Mouse (Mus musculus) liver, embryonic 14.5 days (tissue): Measurements from ENCODE around the gene Limk1. TPM values are rescaled to one million over a fixed set of nuclear protein-coding genes. Genes with fewer than 3 reads are reported as not detected.

ENCODE experiments used
- ATAC-seq: fragments of 200-750 bp; cut with Nextera tagmentation; 2 replicates; pipeline ENCODE4 v1.8.0; 2017; ENCODE audit warnings: moderate number of reproducible peaks, mild to moderate bottlenecking, moderate library complexity; ENCODE audit not compliant: insufficient read depth
- DNase-seq, 3 experiments: peaks; one replicate each; pipeline ENCODE4 v3.0.0-alpha.2; 2012 to 2013; ENCODE audit warnings: low read depth in 3 of 3, low spot score in 3 of 3
- H3K27ac ChIP-seq: fragments of 300-500 bp; sonication (generic); 2 replicates; pipeline ENCODE4 v1.5.1; 2014; ENCODE audit warnings: moderate library complexity, mild to moderate bottlenecking, control low read depth, inconsistent platforms
- H3K27me3 ChIP-seq: fragments of 300-500 bp; sonication (generic); 2 replicates; pipeline ENCODE4 v1.6.1; 2014; ENCODE audit warnings: mild to moderate bottlenecking, low read length, moderate library complexity; ENCODE audit not compliant: control insufficient read depth, insufficient read depth
- H3K36me3 ChIP-seq: fragments of 300-500 bp; sonication (generic); replicated peaks from 2 replicates; pipeline ENCODE4 v1.6.1; 2014; ENCODE audit warnings: low read depth; ENCODE audit not compliant: control insufficient read depth, insufficient read depth
- H3K4me1 ChIP-seq, 2 experiments: fragments of 200-500 bp in 1 of 2; fragments of 300-500 bp in 1 of 2; sonication (generic) in 1 of 2; replicated peaks; 2 replicates each; pipeline ENCODE4 v1.6.1; 2012 to 2014; ENCODE audit warnings: antibody characterized with exemption in 1 of 2, inconsistent platforms in 1 of 2, low read length in 1 of 2; ENCODE audit not compliant: control insufficient read depth in 2 of 2, insufficient read depth in 2 of 2
- H3K4me2 ChIP-seq: fragments of 300-500 bp; sonication (generic); 2 replicates; pipeline ENCODE4 v1.6.1; 2014; ENCODE audit warnings: low read depth, mild to moderate bottlenecking, control low read depth, moderate library complexity
- H3K4me3 ChIP-seq, 2 experiments: fragments of 200-500 bp in 1 of 2; fragments of 300-500 bp in 1 of 2; sonication (generic) in 1 of 2; 2 replicates each; pipeline ENCODE4 v1.5.1; 2012 to 2014; ENCODE audit warnings: low read depth in 2 of 2, low read length in 2 of 2, mild to moderate bottlenecking in 2 of 2, control low read depth in 1 of 2, inconsistent platforms in 1 of 2, moderate library complexity in 1 of 2; ENCODE audit not compliant: insufficient read depth in 1 of 2
- H3K9ac ChIP-seq: fragments of 300-500 bp; sonication (generic); replicated peaks from 2 replicates; pipeline ENCODE4 v1.6.1; 2014; ENCODE audit warnings: mild to moderate bottlenecking, control low read depth, moderate library complexity
- H3K9me3 ChIP-seq: fragments of 300-500 bp; sonication (generic); 2 replicates; pipeline ENCODE4 v1.6.1; 2016; ENCODE audit warnings: low read length, mixed read lengths; ENCODE audit not compliant: control insufficient read depth
- CTCF ChIP-seq: IDR thresholded peaks from 2 replicates; pipeline ENCODE4 v1.5.1; 2016; ENCODE audit warnings: antibody characterized with exemption, low read depth, control low read depth
- EP300 ChIP-seq: IDR thresholded peaks from 2 replicates; pipeline ENCODE4 v1.6.1; 2016; ENCODE audit warnings: antibody characterized with exemption, low read depth
- WGBS: fragments of 180-500 bp; shearing (Covaris S2); extraction: QIAGEN DNeasy Blood & Tissue Kit; methylation state at CpG from one replicate; pipeline ENCODE4 v1.1.7; 2014; ENCODE audit not compliant: insufficient replicate concordance; 5-methylcytosine and 5-hydroxymethylcytosine counted together
- polyA plus RNA-seq, 2 experiments: library from polyadenylated mRNA; depleted of rRNA in 1 of 2; stranded (reverse) in 1 of 2; unstranded in 1 of 2; fragments of >200 nt; fragmentation: Nextera tagmentation in 1 of 2; extraction: Ambion mirVana in 1 of 2; gene quantifications; 2 replicates each; pipeline versions ENCODE4 v1.2.1 to v1.2.3; 2012 to 2014

The Limk1 gene
- polyA plus RNA-seq, 2 experiments: 0.89 to 2.2 TPM

DNA sequence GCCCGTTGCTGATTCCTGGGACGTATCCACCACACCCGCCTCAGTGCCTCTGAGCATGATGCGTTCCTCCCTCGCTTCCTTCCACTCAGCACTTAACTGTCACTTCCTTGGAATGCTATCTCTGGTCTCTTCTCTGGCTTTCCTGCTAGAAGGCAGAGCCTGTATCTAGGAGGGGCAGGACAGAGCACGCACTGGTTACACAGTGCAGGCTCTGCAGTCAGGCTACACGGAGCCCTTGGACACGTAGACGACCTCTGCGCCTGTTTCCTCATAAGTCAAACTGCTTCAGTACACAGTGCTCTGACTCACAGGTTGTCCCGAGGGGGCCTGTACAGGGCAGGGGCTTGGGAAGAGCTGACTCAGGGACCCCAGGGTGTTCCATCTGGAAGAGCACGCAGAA is 8.2 kb downstream of the Limk1 start:
- no peak overlapping the region for H3K9ac ChIP-seq
- H3K9me3 ChIP-seq: no peaks in the 10 kb centered on the region
- H3K36me3 ChIP-seq: no peaks in the 10 kb centered on the region
- DNase-seq (no peak), ATAC-seq (peak; percentile 26)
- H3K27me3 ChIP-seq: no peaks in the 10 kb centered on the region
- no peak overlapping the region for H3K27ac ChIP-seq
- H3K4me1 ChIP-seq: peaks cover 4 to 15% of the 10 kb centered on the region in 2 experiments
- H3K4me2 ChIP-seq: no peak overlapping the region
- TF ChIP-seq CTCF (no peak), EP300 (no peak)
- no peak overlapping the region for H3K4me3 ChIP-seq
- WGBS: 73% methylated on average over 12 of the region's 12 CpGs

DNA sequence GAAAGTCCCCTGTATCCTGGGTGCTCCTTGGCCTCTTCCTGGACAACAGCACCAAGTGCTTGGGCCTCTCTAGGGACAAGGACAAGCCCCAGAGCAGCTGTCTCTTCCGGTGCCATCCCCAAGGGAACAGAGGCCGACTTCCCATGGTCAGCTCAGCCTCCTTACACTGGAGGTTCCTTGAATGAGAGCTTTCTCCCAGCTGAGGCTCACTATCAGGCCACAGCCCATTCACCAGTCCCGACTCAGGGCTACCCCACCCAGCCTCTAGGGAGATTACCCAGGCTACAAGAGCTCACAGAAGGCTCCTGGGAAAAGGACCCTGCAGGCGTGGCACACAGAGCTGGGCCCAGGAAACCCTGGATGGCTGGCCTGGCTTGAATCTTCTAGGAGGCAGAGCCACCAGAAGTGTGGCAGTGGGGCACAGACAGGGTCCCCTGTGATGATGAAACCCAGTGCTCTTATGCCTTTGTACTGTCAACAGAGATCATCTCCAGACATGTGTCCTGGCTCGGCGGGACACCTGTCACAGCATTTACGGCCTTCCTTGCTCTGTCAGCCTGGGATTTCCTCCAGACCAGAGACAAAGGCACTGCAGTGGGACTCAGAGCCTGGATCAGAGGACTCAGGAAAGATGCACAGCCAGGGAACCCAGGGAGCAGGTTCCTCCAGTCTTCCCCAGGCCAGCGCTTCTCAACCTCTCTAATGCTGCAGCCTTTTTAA is 9.4 kb downstream of the Limk1 start:
- TF ChIP-seq EP300 (no peak), CTCF (no peak)
- H3K9ac ChIP-seq: no peak overlapping the region
- no peak overlapping the region for H3K4me3 ChIP-seq
- H3K9me3 ChIP-seq: no peaks in the 10 kb centered on the region
- no peak overlapping the region for H3K27ac ChIP-seq
- no peaks in the 10 kb centered on the region for H3K27me3 ChIP-seq
- H3K4me2 ChIP-seq: peak overlapping the region; percentile 0; the same call in 1 of the 2 replicates
- no peaks in the 10 kb centered on the region for H3K36me3 ChIP-seq
- ATAC-seq: peak; percentile 64
- WGBS: 46% methylated on average over 8 of the region's 8 CpGs
- peaks cover 4 to 15% of the 10 kb centered on the region in 2 experiments for H3K4me1 ChIP-seq
- DNase-seq: peak in 2 of 3 experiments; percentile 23 to 34

DNA sequence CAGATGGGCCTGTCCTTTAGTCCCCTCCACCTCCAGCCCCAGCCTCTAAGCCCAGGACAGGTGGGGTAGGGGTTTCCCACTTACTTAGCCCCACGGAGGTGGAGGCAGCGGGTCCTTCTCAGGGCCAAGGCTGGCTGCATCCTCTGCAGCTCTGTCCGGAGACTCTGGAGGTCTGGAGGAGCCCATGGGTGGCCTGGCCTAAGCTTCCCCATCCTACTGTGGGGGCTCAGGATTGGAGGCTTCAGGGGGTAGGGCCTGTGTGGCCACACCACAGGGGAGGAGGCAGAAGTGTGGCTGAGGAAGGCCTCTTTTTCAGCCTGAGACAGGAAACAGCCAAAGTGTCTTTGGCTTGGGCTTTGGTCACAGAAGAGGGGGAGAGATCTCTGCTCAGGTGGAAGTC is 10.4 kb downstream of the Limk1 start:
- H3K9ac ChIP-seq: no peak overlapping the region
- H3K4me2 ChIP-seq: no peak overlapping the region; the same call in 1 of the 2 replicates
- no peak overlapping the region; a peak in 1 of 4 replicates for H3K4me3 ChIP-seq
- TF ChIP-seq CTCF (no peak), EP300 (no peak)
- H3K27ac ChIP-seq: no peak overlapping the region
- H3K27me3 ChIP-seq: no peaks in the 10 kb centered on the region
- no peak for DNase-seq
- H3K4me1 ChIP-seq: peaks cover 4 to 15% of the 10 kb centered on the region in 2 experiments
- H3K36me3 ChIP-seq: no peaks in the 10 kb centered on the region
- no peak for ATAC-seq
- WGBS: 53% methylated on average over 3 of the region's 3 CpGs
- no peaks in the 10 kb centered on the region for H3K9me3 ChIP-seq

DNA sequence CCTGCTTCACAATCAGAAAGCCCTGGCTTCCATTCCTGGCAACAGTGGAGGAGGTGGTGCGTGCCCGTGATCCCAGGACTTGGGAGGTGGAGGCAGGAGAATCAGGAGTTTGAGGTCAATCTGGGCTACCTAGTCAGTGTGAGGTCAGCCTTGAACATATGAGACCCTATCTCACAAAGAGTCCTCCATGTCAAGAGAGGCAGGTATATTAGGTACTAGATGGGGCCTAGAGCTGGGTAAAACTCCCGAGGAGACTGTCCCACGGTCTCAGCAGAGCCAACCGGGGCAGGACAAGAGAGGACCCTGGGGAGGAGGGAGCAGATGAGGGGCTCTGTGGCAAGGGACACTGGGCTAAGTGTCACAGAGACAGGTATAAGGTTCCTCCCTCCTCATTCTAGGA is 10.9 kb downstream of the Limk1 start:
- Histone ChIP-seq H3K27me3 (no peaks in the 10 kb centered on the region), H3K9ac (no peak overlapping the region), H3K27ac (no peak overlapping the region), H3K4me1 (peaks cover 4 to 15% of the 10 kb centered on the region in 2 experiments), H3K4me2 (no peak overlapping the region), H3K4me3 (no peak overlapping the region; a peak in 1 of 4 replicates), H3K36me3 (no peaks in the 10 kb centered on the region), H3K9me3 (no peaks in the 10 kb centered on the region)
- TF ChIP-seq CTCF (no peak), EP300 (no peak)
- DNase-seq (no peak), ATAC-seq (no peak)
- 78% methylated on average over 5 of the region's 5 CpGs for WGBS

- no peaks in the 10 kb centered on the region for H3K27me3 ChIP-seq
- H3K4me2 ChIP-seq: peak overlapping the region; percentile 58
- DNase-seq: peak; percentile 28 to 46 (median 45)
- no peaks in the 10 kb centered on the region for H3K9me3 ChIP-seq
- H3K9ac ChIP-seq: no peak overlapping the region
- H3K4me3 ChIP-seq: peak overlapping the region; percentile 14 to 32; a peak in 2 of 4 replicates
- TF ChIP-seq CTCF (no peak), EP300 (no peak)
- no peak overlapping the region for H3K27ac ChIP-seq
- H3K36me3 ChIP-seq: no peaks in the 10 kb centered on the region
- ATAC-seq: peak; percentile 62
- peaks cover 4 to 15% of the 10 kb centered on the region in 2 experiments for H3K4me1 ChIP-seq
- 6% methylated on average over 14 of the region's 14 CpGs for WGBS
Measured at GRCm38 (mm10) chr5:134675956-134676759, 12.2 kb downstream of the Limk1 start.
